Mouse (Mus musculus) erythroblast, embryonic 14.5 days (primary cell): ENCODE measurements around the gene Cyb5rl.

Experiments used
- GATA1 ChIP-seq: IDR thresholded peaks from 2 replicates; pipeline ENCODE4 v1.6.1; 2012; ENCODE audit warnings: low read length, inconsistent platforms, mixed read lengths
- TAL1 ChIP-seq: IDR thresholded peaks from 3 replicates; pipeline ENCODE4 v1.6.1; 2012; ENCODE audit warnings: low read length, inconsistent platforms, mixed read lengths

DNA sequence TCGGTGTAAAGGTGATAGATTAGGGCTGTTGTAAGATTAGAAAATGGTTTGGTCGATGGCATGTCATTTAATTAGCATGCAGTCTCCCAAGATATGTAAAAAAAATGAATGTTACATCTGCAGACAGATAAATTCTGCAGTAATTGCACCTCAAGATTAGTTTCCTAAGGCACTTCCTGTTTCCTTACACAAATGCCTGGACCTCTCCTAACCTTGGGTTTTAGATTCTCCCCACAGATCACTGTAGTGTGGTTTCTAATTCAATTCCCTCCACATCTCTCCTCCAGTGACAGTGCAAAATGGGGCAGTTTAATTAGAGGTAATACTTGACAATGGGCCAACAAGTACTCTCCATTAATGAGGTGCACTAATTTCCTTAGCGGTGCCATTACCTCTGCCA is 3.6 kb upstream of the Cyb5rl start:
- TF ChIP-seq TAL1 (no peak), GATA1 (no peak)
